Mouse (Mus musculus) bone marrow macrophage, adult 2 months (primary cell): Measurements from ENCODE around the gene Lyve1.

Experiments
- CTCF ChIP-seq: IDR thresholded peaks from 2 replicates; pipeline ENCODE4 v1.5.1; 2012; ENCODE audit warnings: low read depth, mild to moderate bottlenecking, low read length, moderate library complexity
- POLR2A ChIP-seq: IDR thresholded peaks from 2 replicates; pipeline ENCODE4 v1.6.1; 2012; ENCODE audit warnings: mild to moderate bottlenecking, low read depth, low read length, borderline replicate concordance

DNA sequence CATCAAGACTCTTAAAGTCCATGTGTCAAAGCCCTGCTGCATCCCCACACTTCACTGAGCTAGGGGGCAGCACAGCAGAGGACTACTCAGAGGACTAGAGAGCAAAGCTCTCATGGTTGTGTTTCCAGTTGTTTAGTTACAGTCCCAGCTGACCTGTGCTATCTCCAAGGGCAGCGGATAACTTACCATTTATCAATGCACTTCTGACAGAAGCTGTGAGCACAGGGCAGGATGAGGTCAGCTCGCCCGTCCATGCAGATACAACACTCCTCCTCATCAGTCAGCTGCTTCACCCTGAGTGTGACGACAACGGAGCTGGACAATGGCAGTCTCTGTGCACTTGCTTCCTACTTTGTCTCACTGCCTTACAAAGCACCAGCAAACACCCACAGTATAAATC lies 42.0 kb downstream of the Lyve1 start:
- no peak for TF ChIP-seq CTCF
- no peak for TF ChIP-seq POLR2A
